Mouse (Mus musculus) right cerebral cortex, postnatal 25 days (tissue): ENCODE measurements around the gene Ubac2.

ENCODE experiments used
- DNase-seq: peaks from one replicate; pipeline ENCODE4 v3.0.0; 2022

Ubac2 gene

GRCm38 (mm10) chr14:121983009-121983933 lies 104.9 kb downstream of the Ubac2 start:
- DNase-seq, result no peak

GRCm38 (mm10) chr14:121985477-121985876 lies 107.1 kb downstream of the Ubac2 start:
- no peak for DNase-seq

GRCm38 (mm10) chr14:121986028-121986427 lies 107.6 kb downstream of the Ubac2 start:
- DNase-seq, result no peak

- DNase-seq, result no peak
Observed at GRCm38 (mm10) chr14:121987287-121987686, 108.9 kb downstream of the Ubac2 start.

GRCm38 (mm10) chr14:121987691-121988090 lies 109.3 kb downstream of the Ubac2 start:
- no peak for DNase-seq

- DNase-seq, result no peak
Observed at GRCm38 (mm10) chr14:121989331-121989730, 110.9 kb downstream of the Ubac2 start.

- DNase-seq, result no peak
Observed at GRCm38 (mm10) chr14:121989869-121990268, 111.4 kb downstream of the Ubac2 start.

GRCm38 (mm10) chr14:121990897-121991296 lies 112.5 kb downstream of the Ubac2 start:
- DNase-seq, result no peak

GRCm38 (mm10) chr14:121991921-121992320 lies 113.5 kb downstream of the Ubac2 start:
- no peak for DNase-seq

- DNase-seq, result no peak
Observed at GRCm38 (mm10) chr14:121992395-121993280, 114.2 kb downstream of the Ubac2 start.

- no peak for DNase-seq
Observed at GRCm38 (mm10) chr14:121993616-121994015, 115.2 kb downstream of the Ubac2 start.

- no peak for DNase-seq
Observed at GRCm38 (mm10) chr14:121994171-121994700, 115.8 kb downstream of the Ubac2 start.

- DNase-seq, result no peak
Observed at GRCm38 (mm10) chr14:121994846-121995556, 116.6 kb downstream of the Ubac2 start.

GRCm38 (mm10) chr14:121995557-121995870 lies 117.1 kb downstream of the Ubac2 start:
- DNase-seq, result no peak

GRCm38 (mm10) chr14:121996786-121997185 lies 118.4 kb downstream of the Ubac2 start:
- no peak for DNase-seq

- no peak for DNase-seq
Observed at GRCm38 (mm10) chr14:121999455-121999854, 121.0 kb downstream of the Ubac2 start.

- no peak for DNase-seq
Observed at GRCm38 (mm10) chr14:122000346-122001105, 122.1 kb downstream of the Ubac2 start.

- DNase-seq, result no peak
Observed at GRCm38 (mm10) chr14:122002224-122002623, 123.8 kb downstream of the Ubac2 start.

- DNase-seq, result no peak
Observed at GRCm38 (mm10) chr14:122003812-122004211, 125.4 kb downstream of the Ubac2 start.

- no peak for DNase-seq
Observed at GRCm38 (mm10) chr14:122008261-122008660, 129.8 kb downstream of the Ubac2 start.

- no peak for DNase-seq
Observed at GRCm38 (mm10) chr14:122009502-122009901, 131.1 kb downstream of the Ubac2 start.

GRCm38 (mm10) chr14:122010301-122010700 lies 131.9 kb downstream of the Ubac2 start:
- DNase-seq, result no peak
